Mouse (Mus musculus) kidney, embryonic 14.5 days (tissue): ENCODE results near the gene Myo1d. TPM values are rescaled to one million over a fixed set of nuclear protein-coding genes. Genes with fewer than 3 reads are reported as not detected.

Experiments used
- ATAC-seq: fragments of 200-750 bp; cut with Nextera tagmentation; 2 replicates; pipeline ENCODE4 v1.8.0; 2017; ENCODE audit warnings: moderate number of reproducible peaks, mild to moderate bottlenecking, moderate TSS enrichment, moderate library complexity; ENCODE audit not compliant: low FRiP score, low TSS enrichment
- H3K27ac ChIP-seq: fragments of 300-500 bp; sonication (generic); 2 replicates; pipeline ENCODE4 v1.5.1; 2014; ENCODE audit warnings: low read depth, mild to moderate bottlenecking, low read length, moderate library complexity, mixed read lengths
- H3K27me3 ChIP-seq: fragments of 300-500 bp; sonication (generic); 2 replicates; pipeline ENCODE4 v1.6.1; 2014; ENCODE audit warnings: mild to moderate bottlenecking, low read length; ENCODE audit not compliant: control insufficient read depth, insufficient read depth
- H3K36me3 ChIP-seq: fragments of 300-500 bp; sonication (generic); 2 replicates; pipeline ENCODE4 v1.6.1; 2014; ENCODE audit warnings: low read length, mixed read lengths; ENCODE audit not compliant: control insufficient read depth, insufficient read depth
- H3K4me1 ChIP-seq: fragments of 300-500 bp; sonication (generic); 2 replicates; pipeline ENCODE4 v1.6.1; 2014; ENCODE audit warnings: low read length, mixed read lengths; ENCODE audit not compliant: control insufficient read depth, insufficient read depth
- H3K4me2 ChIP-seq: fragments of 300-500 bp; sonication (generic); replicated peaks from 2 replicates; pipeline ENCODE4 v1.6.1; 2014; ENCODE audit warnings: low read depth, mild to moderate bottlenecking, low read length
- H3K4me3 ChIP-seq: fragments of 300-500 bp; sonication (generic); 2 replicates; pipeline ENCODE4 v1.5.1; 2014; ENCODE audit warnings: mild to moderate bottlenecking, low read length
- H3K9ac ChIP-seq: fragments of 300-500 bp; sonication (generic); 2 replicates; pipeline ENCODE4 v1.6.1; 2014; ENCODE audit warnings: low read depth, mild to moderate bottlenecking, low read length, moderate library complexity
- H3K9me3 ChIP-seq: fragments of 300-500 bp; sonication (generic); 2 replicates; pipeline ENCODE4 v1.6.1; 2016; ENCODE audit warnings: low read length; ENCODE audit not compliant: control insufficient read depth
- WGBS: fragments of 180-500 bp; shearing (Covaris S2); extraction: QIAGEN DNeasy Blood & Tissue Kit; methylation state at CpG from one replicate; pipeline ENCODE4 v1.1.7; 2014; 5-methylcytosine and 5-hydroxymethylcytosine counted together
- polyA plus RNA-seq: library from polyadenylated mRNA; unstranded; fragments of >200 nt; fragmentation: Nextera tagmentation; extraction: Ambion mirVana; gene quantifications from 2 replicates; pipeline ENCODE4 v1.2.1, GENCODE M21; 2014

Myo1d gene
- polyA plus RNA-seq, 1 experiment from 2014 or later, result 16.0 TPM

DNA sequence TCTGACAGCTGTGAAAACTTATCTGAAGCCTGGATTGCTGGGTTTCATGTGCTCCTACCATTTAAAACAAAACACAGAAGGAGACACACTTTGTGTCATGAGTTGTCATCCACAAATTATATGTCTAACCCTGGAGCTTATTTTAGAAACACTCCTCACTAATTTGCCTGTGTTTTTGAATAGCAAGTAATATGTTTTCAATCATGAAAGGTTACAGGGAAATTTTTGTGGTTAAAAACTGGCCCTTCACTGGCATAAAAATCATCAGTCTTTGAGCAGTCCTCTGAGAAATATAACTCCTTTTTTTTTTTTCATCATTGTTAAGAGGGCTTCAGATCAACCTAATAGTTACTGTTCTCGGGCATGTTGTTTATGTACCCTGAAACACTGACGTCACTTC lies 25.6 kb downstream of the Myo1d start:
- Histone ChIP-seq H3K27me3 (no peaks in the 10 kb centered on the region), H3K9ac (no peak overlapping the region), H3K36me3 (no peaks in the 10 kb centered on the region), H3K4me2 (no peak overlapping the region), H3K4me1 (no peaks in the 10 kb centered on the region), H3K27ac (no peak overlapping the region), H3K4me3 (no peak overlapping the region), H3K9me3 (no peaks in the 10 kb centered on the region)
- no peak for ATAC-seq
- 37% methylated on average over 2 of the region's 2 CpGs for WGBS

DNA sequence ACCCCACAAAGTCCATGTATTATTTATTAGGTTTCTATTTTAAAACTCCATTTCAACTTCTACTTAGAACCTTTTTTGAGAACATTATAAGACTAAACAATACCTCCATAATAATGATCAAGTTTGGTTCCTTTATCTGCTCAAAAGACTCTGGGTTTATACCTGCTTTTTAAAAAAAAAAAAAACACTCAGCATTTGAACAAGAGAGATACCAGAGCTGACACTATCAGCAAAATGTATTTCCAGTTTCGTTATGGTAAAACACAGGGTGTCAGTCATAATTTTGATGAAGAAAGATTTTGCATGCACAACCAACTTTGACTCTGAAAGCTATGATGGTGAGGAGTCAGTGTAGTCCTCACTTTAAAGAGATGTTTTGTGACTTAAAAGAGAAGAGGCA lies 28.7 kb downstream of the Myo1d start:
- Histone ChIP-seq H3K4me1 (no peaks in the 10 kb centered on the region), H3K36me3 (no peaks in the 10 kb centered on the region), H3K9ac (no peak overlapping the region), H3K27ac (no peak overlapping the region), H3K4me3 (no peak overlapping the region), H3K4me2 (no peak overlapping the region), H3K9me3 (no peaks in the 10 kb centered on the region), H3K27me3 (no peaks in the 10 kb centered on the region)
- WGBS, result 85% methylated on average over 1 of the region's 1 CpGs
- no peak for ATAC-seq

DNA sequence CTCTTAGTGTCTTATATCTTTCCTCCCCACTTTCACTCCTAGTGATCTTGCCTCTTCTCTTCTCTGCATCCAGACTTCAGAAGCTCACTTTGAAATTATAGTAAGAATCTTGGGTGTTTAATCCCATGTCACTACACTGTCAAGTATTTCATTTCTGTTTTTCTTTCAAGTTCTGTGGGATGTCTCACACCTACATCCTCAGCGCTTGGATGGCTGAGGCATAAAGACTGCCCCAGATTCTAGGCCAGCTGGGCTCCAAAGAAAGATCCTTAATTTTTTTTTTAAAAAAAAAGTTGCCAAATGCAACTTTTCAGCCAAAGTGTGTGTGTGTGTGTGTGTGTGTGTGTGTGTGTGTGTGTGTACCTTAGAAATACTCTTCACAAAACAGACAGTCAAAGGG lies 30.6 kb downstream of the Myo1d start:
- Histone ChIP-seq H3K9me3 (no peaks in the 10 kb centered on the region), H3K27me3 (no peaks in the 10 kb centered on the region), H3K36me3 (no peaks in the 10 kb centered on the region), H3K9ac (no peak overlapping the region), H3K4me1 (no peaks in the 10 kb centered on the region), H3K4me3 (no peak overlapping the region), H3K4me2 (no peak overlapping the region), H3K27ac (no peak overlapping the region)
- no peak for ATAC-seq
- WGBS, result 93% methylated on average over 1 of the region's 1 CpGs

DNA sequence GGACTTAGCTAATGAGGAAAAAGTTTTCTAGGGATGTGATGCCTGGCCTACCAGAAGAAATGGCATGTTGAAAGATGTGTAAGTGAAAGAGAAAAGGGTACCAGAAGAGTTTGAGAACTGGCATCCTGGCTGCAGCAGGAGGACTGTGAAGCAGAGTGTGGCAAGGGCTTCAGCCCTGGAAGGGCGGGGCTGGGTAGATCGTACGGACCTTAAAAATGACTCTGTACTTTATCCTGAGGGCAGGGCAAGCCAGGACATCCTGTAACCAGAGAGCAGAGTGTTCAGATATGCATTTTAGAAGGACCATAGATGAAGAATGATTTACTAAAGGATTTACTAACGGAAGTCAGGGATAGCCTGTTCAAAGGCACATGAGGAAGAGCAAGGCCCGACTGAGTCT lies 34.4 kb downstream of the Myo1d start:
- ATAC-seq, result no peak
- Histone ChIP-seq H3K4me1 (no peaks in the 10 kb centered on the region), H3K27ac (no peak overlapping the region), H3K9ac (no peak overlapping the region), H3K9me3 (no peaks in the 10 kb centered on the region), H3K4me2 (no peak overlapping the region), H3K36me3 (no peaks in the 10 kb centered on the region), H3K4me3 (no peak overlapping the region), H3K27me3 (no peaks in the 10 kb centered on the region)
- WGBS, result 81% methylated on average over 5 of the region's 5 CpGs

DNA sequence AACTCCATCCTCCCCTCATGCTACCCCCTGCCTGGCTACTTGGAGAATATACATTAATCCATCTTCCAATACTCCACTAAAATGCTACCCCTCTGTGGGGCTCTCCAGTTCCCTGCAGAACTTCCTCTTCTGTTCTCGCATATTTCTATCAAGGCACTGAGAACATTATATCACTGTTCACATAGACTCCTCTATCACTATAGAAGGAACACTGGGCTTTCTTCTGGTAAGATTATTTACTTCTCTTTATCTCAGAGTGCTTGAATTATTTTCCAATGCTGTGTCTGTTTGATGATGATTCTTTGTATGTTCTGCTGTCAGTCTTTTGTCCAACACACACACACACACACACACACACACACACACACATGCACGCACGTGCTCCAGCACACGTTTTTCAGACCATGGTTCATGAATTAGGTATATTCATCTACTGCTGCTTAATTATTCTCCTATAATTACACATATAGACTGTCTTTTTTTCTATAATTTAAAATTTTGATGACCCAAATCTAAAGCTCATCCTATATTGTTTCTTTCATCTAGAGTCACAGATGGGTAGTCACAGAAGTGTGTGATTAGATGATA lies 35.9 kb downstream of the Myo1d start:
- no peaks in the 10 kb centered on the region for H3K36me3 ChIP-seq
- no peaks in the 10 kb centered on the region for H3K27me3 ChIP-seq
- no peak overlapping the region for H3K27ac ChIP-seq
- no peak overlapping the region for H3K9ac ChIP-seq
- no peaks in the 10 kb centered on the region for H3K4me1 ChIP-seq
- no peak overlapping the region for H3K4me2 ChIP-seq
- 85% methylated on average over 4 of the region's 4 CpGs for WGBS
- H3K9me3 ChIP-seq, result no peaks in the 10 kb centered on the region
- no peak for ATAC-seq
- no peak overlapping the region for H3K4me3 ChIP-seq

DNA sequence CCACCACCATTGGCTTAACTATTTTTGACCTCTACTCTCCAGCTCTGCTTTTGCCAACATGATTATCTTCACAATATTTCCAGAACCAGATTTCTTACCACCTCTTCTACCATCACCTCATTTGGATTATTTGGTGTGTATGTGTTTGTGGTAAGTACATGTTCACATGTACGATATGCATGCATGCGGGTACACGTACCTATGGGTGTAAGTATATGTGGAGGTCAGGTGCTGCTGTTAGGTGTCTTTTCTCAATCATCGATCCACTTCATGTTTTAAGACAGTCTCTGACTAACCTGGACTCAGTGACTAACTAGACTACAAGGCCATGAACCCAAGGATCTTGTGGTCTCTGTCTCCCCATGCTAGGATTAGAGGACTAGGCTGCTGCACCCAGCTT lies 37.4 kb downstream of the Myo1d start:
- 98% methylated on average over 4 of the region's 4 CpGs for WGBS

DNA sequence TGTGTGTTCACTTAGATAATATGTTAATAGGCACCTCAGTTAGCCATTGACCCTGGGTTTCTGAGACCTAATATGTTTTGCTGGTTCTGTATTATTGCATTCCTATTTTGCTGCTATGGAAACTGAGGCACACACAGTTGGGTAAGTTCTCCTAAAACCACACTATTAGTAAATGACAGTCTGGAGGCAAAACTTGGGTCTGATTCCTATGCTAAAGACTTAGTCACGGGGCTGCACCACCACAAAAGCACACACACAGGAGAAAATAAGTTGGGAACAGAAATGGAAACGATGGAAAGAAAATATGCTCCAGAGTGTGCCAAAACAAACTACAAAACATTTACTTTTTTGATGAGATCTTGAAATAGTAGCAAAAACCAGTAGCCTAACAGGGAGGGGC lies 45.1 kb downstream of the Myo1d start:
- H3K27ac ChIP-seq, result no peak overlapping the region
- H3K4me2 ChIP-seq, result no peak overlapping the region
- no peak overlapping the region for H3K9ac ChIP-seq
- H3K36me3 ChIP-seq, result no peaks in the 10 kb centered on the region
- no peak overlapping the region for H3K4me3 ChIP-seq
- H3K9me3 ChIP-seq, result no peaks in the 10 kb centered on the region
- no peaks in the 10 kb centered on the region for H3K27me3 ChIP-seq
- WGBS, result 80% methylated on average over 2 of the region's 2 CpGs
- ATAC-seq, result no peak
- H3K4me1 ChIP-seq, result no peaks in the 10 kb centered on the region

More for the DNA sequence above, 37.4 kb downstream of the Myo1d start:
- Histone ChIP-seq H3K4me2 (no peak overlapping the region), H3K36me3 (no peaks in the 10 kb centered on the region), H3K27ac (no peak overlapping the region), H3K4me1 (no peaks in the 10 kb centered on the region), H3K9ac (no peak overlapping the region), H3K4me3 (no peak overlapping the region), H3K27me3 (no peaks in the 10 kb centered on the region), H3K9me3 (no peaks in the 10 kb centered on the region)
- no peak for ATAC-seq

DNA sequence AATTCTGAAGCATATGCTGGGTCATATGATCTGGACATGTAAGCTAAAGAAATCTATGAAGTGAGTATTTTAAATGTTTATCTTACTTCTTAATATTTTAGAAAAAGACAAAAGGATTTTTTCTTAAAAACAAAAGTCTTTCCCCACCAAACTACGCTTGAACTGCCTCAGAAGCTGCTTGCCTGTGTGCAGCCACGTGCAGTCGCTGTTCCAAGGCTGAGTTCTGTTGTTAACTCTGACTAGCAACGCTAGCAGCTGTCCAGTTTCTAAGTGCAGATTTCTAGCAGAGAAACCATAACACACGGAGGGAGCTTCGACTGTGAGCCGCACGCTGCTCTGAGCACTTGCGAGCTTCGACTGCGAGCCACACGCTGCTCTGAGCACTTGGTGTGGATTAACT lies 55.1 kb downstream of the Myo1d start:
- Histone ChIP-seq H3K4me2 (no peak overlapping the region), H3K4me3 (no peak overlapping the region), H3K36me3 (no peaks in the 10 kb centered on the region), H3K27me3 (no peaks in the 10 kb centered on the region), H3K27ac (no peak overlapping the region), H3K9me3 (no peaks in the 10 kb centered on the region), H3K4me1 (no peaks in the 10 kb centered on the region), H3K9ac (no peak overlapping the region)
- 68% methylated on average over 12 of the region's 12 CpGs for whole genome bisulfite sequencing
- ATAC-seq, result no peak

DNA sequence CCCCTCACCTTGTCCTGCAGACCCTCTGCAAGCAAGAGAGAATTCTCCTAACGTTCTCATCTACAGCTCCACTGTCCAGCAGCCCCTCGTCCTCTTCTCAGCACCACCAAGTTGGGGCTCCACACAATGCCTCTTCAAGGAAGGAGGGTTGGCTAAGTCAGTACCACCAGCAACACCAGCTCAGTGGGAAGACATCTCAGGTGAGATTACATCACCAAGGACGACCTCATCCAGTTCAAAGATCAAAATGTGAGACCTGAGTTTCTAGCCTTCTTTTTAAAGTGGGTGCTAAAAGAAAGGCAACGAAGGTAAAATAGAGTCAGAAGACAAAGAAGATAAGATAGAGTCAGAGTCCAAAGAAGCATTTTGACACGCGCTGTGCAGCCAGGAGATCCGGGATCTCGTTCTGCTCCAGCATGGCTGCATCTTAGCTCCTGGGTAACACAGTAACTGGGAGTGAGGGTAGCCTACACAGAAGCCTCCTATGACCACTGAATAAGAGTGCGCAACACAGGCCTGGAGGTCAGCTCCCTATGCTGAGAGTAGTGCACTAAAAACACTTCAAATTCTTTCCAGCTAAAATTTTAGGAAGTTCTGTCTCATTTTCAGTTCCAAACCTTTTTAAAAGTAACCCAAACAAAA lies 56.3 kb downstream of the Myo1d start:
- ATAC-seq, result no peak
- Histone ChIP-seq H3K9me3 (no peaks in the 10 kb centered on the region), H3K27me3 (no peaks in the 10 kb centered on the region), H3K9ac (no peak overlapping the region), H3K4me3 (no peak overlapping the region), H3K4me2 (no peak overlapping the region), H3K36me3 (no peaks in the 10 kb centered on the region), H3K4me1 (no peaks in the 10 kb centered on the region), H3K27ac (no peak overlapping the region)
- WGBS, result 88% methylated on average over 9 of the region's 9 CpGs
